Mouse (Mus musculus): ENCODE measurements around the gene Olfr697.
"Not testable (repeated sequence)": the region's sequence is repeated elsewhere in the genome, so short reads cannot be mapped to it uniquely, and the experiment has no call there.

Olfr697 gene

GRCm38 (mm10) chr7:106742343-106742742 is at the start of gene Olfr697:
Olfr697 (minus strand) TSS chr7:106742443.
- DNase-seq: no peak

GRCm38 (mm10) chr7:106788330-106788729 is 46.1 kb upstream of the Olfr697 start:
- no peak for DNase-seq

DNA sequence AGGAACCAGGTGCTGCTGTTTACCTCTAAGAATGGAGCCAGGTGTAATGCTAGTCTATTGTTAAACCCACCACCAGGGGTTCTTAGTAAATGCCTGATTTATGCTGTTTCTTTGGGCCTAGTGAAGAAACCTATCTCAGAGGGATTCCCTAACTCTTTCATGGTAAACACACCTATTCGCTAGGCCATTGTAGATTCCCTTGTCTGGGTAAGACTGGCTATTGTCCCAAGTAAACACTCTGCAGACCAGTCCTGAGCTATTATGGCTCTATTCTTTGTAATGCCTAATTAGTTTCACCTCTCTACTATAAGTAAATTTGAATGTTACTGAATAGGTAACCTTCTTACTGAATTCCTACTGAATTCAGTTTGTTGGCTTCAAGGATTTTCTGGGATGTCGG is 18.8 kb upstream of the Olfr697 start:
- DNase-seq: not testable (repeated sequence)

DNA sequence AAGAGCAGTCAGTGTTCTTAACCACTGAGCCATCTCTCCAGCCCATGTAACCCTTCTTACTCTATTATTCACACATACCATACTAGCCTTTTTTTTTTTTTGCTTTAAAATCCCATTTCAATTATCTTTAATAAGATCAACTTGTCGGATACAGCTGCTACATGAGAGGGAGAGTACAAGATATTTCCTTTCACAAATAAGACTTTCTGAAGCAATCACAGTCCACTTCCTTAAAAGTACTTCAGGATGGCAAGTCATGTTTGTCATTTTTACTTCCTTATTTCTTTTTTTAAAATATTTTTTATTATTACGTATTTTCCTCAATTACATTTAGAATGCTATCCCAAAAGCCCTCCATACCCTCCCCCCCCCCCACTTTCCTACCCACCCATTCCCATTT is 16.6 kb upstream of the Olfr697 start:
- DNase-seq: no peak

DNA sequence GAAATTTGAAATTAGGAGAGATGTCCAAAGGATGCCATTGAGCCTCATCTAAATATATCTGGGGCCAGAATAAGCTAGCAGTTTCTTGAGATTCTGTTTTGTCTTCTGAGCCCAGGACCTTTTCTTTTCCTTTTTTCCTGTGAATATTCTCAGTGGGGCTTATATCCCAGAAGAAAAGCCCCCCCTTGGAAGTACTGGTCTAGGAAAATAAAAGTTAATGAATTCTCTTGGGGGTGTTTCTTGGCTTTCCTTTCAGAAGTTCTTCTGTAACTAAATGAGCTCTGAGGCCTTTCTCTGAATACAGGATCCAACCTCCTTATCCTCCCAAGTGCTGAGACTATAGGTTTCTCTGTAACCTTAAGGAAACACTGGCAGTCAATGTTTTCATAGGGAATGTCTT is 13.1 kb upstream of the Olfr697 start, which contains the start of gene Olfr698:
Gene Olfr698, minus strand, starts transcription at position 101 of the 400 bp plus-strand sequence.
- no peak for DNase-seq

DNA sequence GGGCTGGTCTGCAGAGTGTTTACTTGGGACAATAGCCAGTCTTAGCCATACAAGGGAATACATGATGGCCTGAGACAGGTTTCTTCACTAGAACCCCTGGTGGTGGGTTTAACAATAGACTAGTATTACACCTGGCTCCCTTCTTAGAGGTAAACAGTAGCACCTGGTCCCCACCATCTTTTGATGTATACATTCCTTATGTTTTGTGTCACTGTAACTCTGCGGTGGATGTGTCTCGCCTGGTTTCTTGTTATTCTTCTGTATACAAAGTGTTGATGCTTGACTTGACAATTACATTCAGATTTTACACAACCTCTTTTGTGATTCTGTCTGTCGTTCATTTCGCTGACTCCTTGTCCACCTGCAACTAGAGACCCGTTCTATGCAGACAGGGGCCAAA is 3.6 kb upstream of the Olfr697 start:
- DNase-seq: no peak

GRCm38 (mm10) chr7:106737028-106737427 is 5.2 kb downstream of the Olfr697 start:
- no peak for DNase-seq

DNA sequence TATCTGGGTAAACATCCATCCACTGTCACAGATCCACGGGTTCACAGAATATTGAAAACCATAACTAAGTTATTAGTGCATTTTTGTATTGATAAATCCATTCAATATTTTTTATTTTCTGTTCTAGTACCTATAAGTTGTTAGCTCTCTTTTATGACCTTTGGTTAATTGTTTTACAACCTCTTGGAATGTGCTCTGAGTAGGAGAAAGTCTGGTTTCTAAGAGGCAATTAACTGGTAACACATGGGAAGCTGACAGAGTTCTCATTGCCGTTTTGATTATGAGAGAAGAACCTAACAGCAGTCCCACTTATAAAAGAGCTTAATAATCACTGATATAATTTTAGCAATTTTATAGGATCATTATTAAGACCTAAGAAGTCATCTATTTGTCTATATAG is 8.5 kb downstream of the Olfr697 start:
- DNase-seq: no peak

- not testable (repeated sequence) for DNase-seq
Observed at GRCm38 (mm10) chr7:106725654-106726053, 16.6 kb downstream of the Olfr697 start.

DNA sequence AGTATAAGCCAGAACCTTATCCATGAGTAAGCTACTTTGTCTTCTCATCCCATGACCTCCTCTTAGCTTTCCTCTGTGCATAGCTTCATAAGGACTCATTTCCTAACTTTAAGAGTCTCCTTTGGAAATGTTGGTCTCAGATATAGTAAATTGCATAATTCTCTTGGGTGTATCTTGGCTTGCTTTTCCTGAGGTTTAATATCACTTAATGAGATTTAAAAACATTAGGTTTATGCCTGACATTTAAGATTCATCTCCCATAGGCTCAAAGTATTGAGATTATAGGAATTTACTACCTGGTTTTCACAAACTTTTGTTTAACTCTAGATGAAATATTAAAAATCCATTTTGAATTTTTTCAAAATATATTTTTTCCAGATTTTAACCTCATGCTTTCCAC is 25.9 kb downstream of the Olfr697 start, which contains the start of gene Olfr695:
Gene Olfr695, minus strand, starts transcription at position 101 of the 400 bp plus-strand sequence.
- no peak for DNase-seq

- no peak for DNase-seq
Observed at GRCm38 (mm10) chr7:106711463-106711862, 30.8 kb downstream of the Olfr697 start.

- DNase-seq: not testable (repeated sequence)
Observed at GRCm38 (mm10) chr7:106707705-106708104, 34.5 kb downstream of the Olfr697 start.

GRCm38 (mm10) chr7:106696891-106697290 is 45.4 kb downstream of the Olfr697 start:
- DNase-seq: no peak

DNA sequence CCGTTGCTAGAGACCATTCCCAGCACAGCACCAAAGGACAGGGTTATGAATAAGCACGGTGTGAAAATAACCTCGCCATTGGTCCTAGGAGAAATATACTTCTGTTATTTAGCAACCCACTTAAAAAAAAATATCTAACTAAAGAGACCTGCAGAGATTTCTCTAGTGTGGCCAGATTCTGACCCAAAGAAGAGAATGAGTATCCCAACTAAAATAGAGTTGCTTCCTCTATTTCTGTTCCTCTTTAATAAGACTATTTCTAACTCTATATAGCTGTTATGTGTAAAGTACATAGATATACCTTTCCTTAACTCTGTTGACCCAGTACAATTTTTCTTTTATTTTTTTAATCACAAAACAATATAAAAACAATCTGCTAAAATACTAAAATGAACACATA is 49.3 kb downstream of the Olfr697 start:
- no peak for DNase-seq

DNA sequence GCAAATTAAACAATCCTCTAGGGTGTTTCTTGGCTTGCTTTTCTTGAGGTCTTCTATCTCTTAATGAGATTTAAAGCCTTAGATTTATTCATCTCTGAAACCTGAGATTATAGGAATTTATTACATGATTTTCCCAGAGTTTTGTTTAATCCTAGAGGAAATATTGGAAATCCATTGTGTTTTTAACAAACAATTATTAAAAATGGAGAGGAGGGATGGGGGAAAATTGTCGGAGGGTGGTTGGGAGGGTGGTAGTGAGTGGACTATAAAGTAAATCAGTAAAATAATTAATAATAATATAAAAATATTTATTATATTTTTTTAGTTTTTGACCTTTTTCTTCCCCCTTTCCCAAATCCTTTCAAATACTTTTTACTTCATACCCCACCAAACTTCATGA is 50.5 kb downstream of the Olfr697 start, which contains the start of gene Olfr694:
Gene Olfr694, minus strand, starts transcription at position 101 of the 400 bp plus-strand sequence.
- no peak for DNase-seq

All from heart, adult 11 months (tissue).